Mouse (Mus musculus) ovary, postnatal 14 days (tissue): Measurements from ENCODE around the gene Pln.

Source experiments
- DNase-seq: peaks from one replicate; pipeline ENCODE4 v3.0.0; 2022; ENCODE audit warnings: low spot score

Pln gene

GRCm38 (mm10) chr10:53364311-53364710 lies 26.8 kb downstream of the Pln start:
- DNase-seq: no peak

- DNase-seq: no peak
These were observed 29.8 kb downstream of the Pln start for GRCm38 (mm10) chr10:53367265-53367664.

- no peak for DNase-seq
These were observed 36.6 kb downstream of the Pln start for GRCm38 (mm10) chr10:53373885-53374578.

- DNase-seq: no peak
These were observed 39.6 kb downstream of the Pln start for GRCm38 (mm10) chr10:53377096-53377495.

- no peak for DNase-seq
These were observed 40.8 kb downstream of the Pln start for GRCm38 (mm10) chr10:53378296-53378695.

GRCm38 (mm10) chr10:53378981-53379708 lies 41.7 kb downstream of the Pln start:
- no peak for DNase-seq

GRCm38 (mm10) chr10:53379709-53380106 lies 42.2 kb downstream of the Pln start, which contains the start of gene Cep85l:
Gene Cep85l (minus strand): TSS chr10:53379947.
- peak; percentile 83 for DNase-seq

GRCm38 (mm10) chr10:53382696-53383365 lies 45.4 kb downstream of the Pln start:
- no peak for DNase-seq

- no peak for DNase-seq
These were observed 47.4 kb downstream of the Pln start for GRCm38 (mm10) chr10:53384896-53385295.

- no peak for DNase-seq
These were observed 48.0 kb downstream of the Pln start for GRCm38 (mm10) chr10:53385438-53385837.

GRCm38 (mm10) chr10:53388227-53388920 lies 50.9 kb downstream of the Pln start:
- no peak for DNase-seq

GRCm38 (mm10) chr10:53394923-53395629 lies 57.6 kb downstream of the Pln start:
- DNase-seq: no peak
